18 mouse cellular contexts compared by ENCODE assay signal in the genomic region with DNA sequence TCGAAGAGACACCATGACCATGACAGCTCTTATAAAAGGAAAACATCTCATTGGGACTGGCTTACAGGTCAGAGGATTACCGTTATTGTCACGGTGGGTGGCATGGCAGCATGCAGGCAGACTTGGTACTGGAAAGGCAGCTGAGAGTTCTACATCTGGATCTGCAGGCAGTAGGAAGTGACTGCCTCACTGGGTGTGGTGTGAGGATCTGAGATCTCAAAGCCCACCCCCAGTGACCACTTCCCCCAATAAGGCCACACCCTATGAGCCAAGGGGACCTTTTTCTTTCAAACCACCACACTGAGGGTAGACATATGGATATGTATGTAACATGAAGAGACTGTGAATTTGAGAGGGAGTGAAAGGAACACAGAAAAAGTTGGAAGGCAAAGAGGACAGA.
"Had no signal": no experiment of that assay in that cellular context is flagged by ENCODE, and none has a peak within 500 bp of the region (broad histone marks: within the 10 kb centered on the region; RNA-seq: fewer than 3 reads in every experiment).

No protein-coding gene starts in this region.

- H3K36me3 ChIP-seq: midbrain, embryonic 13.5 days; midbrain, embryonic 15.5 days; neural tube, embryonic 13.5 days; neural tube, embryonic 15.5 days had no signal

- H3K9ac ChIP-seq: lung, embryonic 14.5 days; midbrain, embryonic 13.5 days; midbrain, embryonic 15.5 days; neural tube, embryonic 13.5 days; neural tube, embryonic 15.5 days had no signal

- H3K27ac ChIP-seq: midbrain, embryonic 13.5 days; midbrain, embryonic 15.5 days; neural tube, embryonic 13.5 days; neural tube, embryonic 15.5 days had no signal

- DNase-seq: lung, adult 18-20 months; lung, embryonic 14.5 days; lung, postnatal 10 days; lung, postnatal 4 days; retina, postnatal 1 day; right cerebral cortex, adult 18-20 months; right cerebral cortex, postnatal 25 days; right cerebral cortex, postnatal 4 days; spleen, adult 18-20 months; thymus, adult 18-20 months; thymus, postnatal 14 days; thymus, postnatal 36 days had no signal

- H3K27me3 ChIP-seq: megakaryocyte, embryonic 14.5 days; midbrain, embryonic 13.5 days; midbrain, embryonic 15.5 days; neural tube, embryonic 13.5 days; neural tube, embryonic 15.5 days had no signal

- ATAC-seq: midbrain, embryonic 13.5 days; midbrain, embryonic 15.5 days had no signal

- H3K4me1 ChIP-seq: midbrain, embryonic 13.5 days; midbrain, embryonic 15.5 days; neural tube, embryonic 15.5 days had no signal

- H3K9me3 ChIP-seq: megakaryocyte, embryonic 14.5 days; midbrain, embryonic 13.5 days; midbrain, embryonic 15.5 days; neural tube, embryonic 13.5 days; neural tube, embryonic 15.5 days had no signal

- H3K4me3 ChIP-seq: megakaryocyte, embryonic 14.5 days; midbrain, embryonic 13.5 days; midbrain, embryonic 15.5 days; myocyte; neural tube, embryonic 13.5 days; neural tube, embryonic 15.5 days had no signal
